Mouse (Mus musculus) forebrain, embryonic 14.5 days (tissue): ENCODE measurements around the gene Fopnl. TPM values are rescaled to one million over a fixed set of nuclear protein-coding genes. Genes with fewer than 3 reads are reported as not detected.

Experiments used
- ATAC-seq: fragments of 200-750 bp; cut with Nextera tagmentation; 2 replicates; pipeline ENCODE4 v1.8.0; 2017; ENCODE audit warnings: mild to moderate bottlenecking, moderate library complexity
- DNase-seq: peaks from one replicate; pipeline ENCODE4 v3.0.0-alpha.2; 2015; ENCODE audit warnings: low spot score
- H3K27ac ChIP-seq: fragments of 300-500 bp; sonication (generic); 2 replicates; pipeline ENCODE4 v1.5.1; 2014; ENCODE audit warnings: low read depth, mild to moderate bottlenecking, control low read depth, low read length, moderate library complexity
- H3K27me3 ChIP-seq: fragments of 300-500 bp; sonication (generic); replicated peaks from 2 replicates; pipeline ENCODE4 v1.6.1; 2014; ENCODE audit warnings: low read length, control low read depth, mixed read lengths; ENCODE audit not compliant: control insufficient read depth, insufficient read depth
- H3K36me3 ChIP-seq: fragments of 300-500 bp; sonication (generic); 2 replicates; pipeline ENCODE4 v1.6.1; 2014; ENCODE audit warnings: low read length, control low read depth; ENCODE audit not compliant: control insufficient read depth, insufficient read depth
- H3K4me1 ChIP-seq: fragments of 300-500 bp; sonication (generic); 2 replicates; pipeline ENCODE4 v1.6.1; 2014; ENCODE audit warnings: antibody characterized with exemption, low read length, control low read depth; ENCODE audit not compliant: control insufficient read depth, insufficient read depth
- H3K4me2 ChIP-seq: fragments of 300-500 bp; sonication (generic); 2 replicates; pipeline ENCODE4 v1.6.1; 2014; ENCODE audit warnings: mild to moderate bottlenecking, control low read depth, low read length
- H3K4me3 ChIP-seq: fragments of 300-500 bp; sonication (generic); 2 replicates; pipeline ENCODE4 v1.5.1; 2014; ENCODE audit warnings: low read depth, low read length, control low read depth
- H3K9ac ChIP-seq: fragments of 300-500 bp; sonication (generic); 2 replicates; pipeline ENCODE4 v1.6.1; 2014; ENCODE audit warnings: mild to moderate bottlenecking, low read length, control low read depth, moderate library complexity
- H3K9me3 ChIP-seq: fragments of 300-500 bp; sonication (generic); replicated peaks from 2 replicates; pipeline ENCODE4 v1.6.1; 2016; ENCODE audit warnings: low read length, control low read depth, mixed read lengths; ENCODE audit not compliant: control insufficient read depth
- WGBS: fragments of 180-500 bp; shearing (Covaris S2); extraction: QIAGEN DNeasy Blood & Tissue Kit; methylation state at CpG from one replicate; pipeline ENCODE4 v1.1.7; 2014; 5-methylcytosine and 5-hydroxymethylcytosine counted together
- polyA plus RNA-seq: library from polyadenylated mRNA; unstranded; fragments of >200 nt; fragmentation: Nextera tagmentation; extraction: Ambion mirVana; gene quantifications from 2 replicates; pipeline ENCODE4 v1.2.1, GENCODE M21; 2014

The Fopnl gene
- polyA plus RNA-seq: 216 and 234 TPM in 2 replicates

- Histone ChIP-seq H3K4me2 (peak within 1 kb of the TSS; percentile 69), H3K36me3 (peaks cover 20% of the 10 kb centered on the region), H3K4me3 (peak within 1 kb of the TSS; percentile 73), H3K27me3 (no peaks in the 10 kb centered on the region), H3K27ac (peak within 1 kb of the TSS; percentile 79), H3K9me3 (no peaks in the 10 kb centered on the region), H3K4me1 (peaks cover 10% of the 10 kb centered on the region), H3K9ac (peak within 1 kb of the TSS; percentile 79)
- WGBS: 4% methylated on average over 51 of the region's 51 CpGs
- peak; percentile 99 for DNase-seq
- peak; percentile 100 for ATAC-seq
Measured at GRCm38 (mm10) chr16:14316884-14317876, at the start of gene Fopnl. Fopnl (minus strand) TSS chr16:14317405.

GRCm38 (mm10) chr16:14366017-14366416, 48.8 kb upstream of the Fopnl start:
- DNase-seq: no peak
- H3K9ac ChIP-seq: no peak overlapping the region
- H3K27ac ChIP-seq: no peak overlapping the region
- no peaks in the 10 kb centered on the region for H3K9me3 ChIP-seq
- H3K4me1 ChIP-seq: peaks cover 2% of the 10 kb centered on the region; the same call in 1 of the 2 replicates
- 100% methylated on average over 1 of the region's 1 CpGs for WGBS
- no peaks in the 10 kb centered on the region for H3K36me3 ChIP-seq
- no peak for ATAC-seq
- no peak overlapping the region for H3K4me2 ChIP-seq
- H3K4me3 ChIP-seq: no peak overlapping the region
- H3K27me3 ChIP-seq: no peaks in the 10 kb centered on the region

- DNase-seq: no peak
- WGBS: 67% methylated on average over 4 of the region's 4 CpGs
- H3K4me3 ChIP-seq: no peak overlapping the region
Measured at GRCm38 (mm10) chr16:14365457-14365856, 48.3 kb upstream of the Fopnl start.

GRCm38 (mm10) chr16:14364066-14364465, 46.9 kb upstream of the Fopnl start:
- Histone ChIP-seq H3K36me3 (no peaks in the 10 kb centered on the region), H3K4me1 (peaks cover 2% of the 10 kb centered on the region; the same call in 1 of the 2 replicates), H3K27ac (no peak overlapping the region), H3K27me3 (no peaks in the 10 kb centered on the region), H3K9me3 (no peaks in the 10 kb centered on the region), H3K4me3 (no peak overlapping the region), H3K9ac (no peak overlapping the region), H3K4me2 (no peak overlapping the region)
- ATAC-seq (no peak), DNase-seq (no peak)
- 95% methylated on average over 6 of the region's 6 CpGs for WGBS

More at GRCm38 (mm10) chr16:14365457-14365856, 48.3 kb upstream of the Fopnl start:
- Histone ChIP-seq H3K27ac (no peak overlapping the region), H3K36me3 (no peaks in the 10 kb centered on the region), H3K4me2 (no peak overlapping the region), H3K27me3 (no peaks in the 10 kb centered on the region), H3K9ac (no peak overlapping the region), H3K4me1 (peaks cover 2% of the 10 kb centered on the region; the same call in 1 of the 2 replicates), H3K9me3 (no peaks in the 10 kb centered on the region)
- ATAC-seq: no peak

- Histone ChIP-seq H3K36me3 (no peaks in the 10 kb centered on the region), H3K4me1 (peaks cover 2% of the 10 kb centered on the region; the same call in 1 of the 2 replicates), H3K4me3 (no peak overlapping the region), H3K4me2 (no peak overlapping the region), H3K9ac (no peak overlapping the region), H3K27ac (no peak overlapping the region), H3K27me3 (no peaks in the 10 kb centered on the region), H3K9me3 (no peaks in the 10 kb centered on the region)
- ATAC-seq (no peak), DNase-seq (no peak)
- 96% methylated on average over 3 of the region's 3 CpGs for WGBS
Measured at GRCm38 (mm10) chr16:14363496-14363895, 46.3 kb upstream of the Fopnl start.

GRCm38 (mm10) chr16:14362099-14362820, 45.1 kb upstream of the Fopnl start:
- ATAC-seq: no peak
- no peak overlapping the region for H3K27ac ChIP-seq
- peaks cover 2% of the 10 kb centered on the region; the same call in 1 of the 2 replicates for H3K4me1 ChIP-seq
- H3K9ac ChIP-seq: peak overlapping the region; percentile 87
- H3K9me3 ChIP-seq: no peaks in the 10 kb centered on the region
- H3K27me3 ChIP-seq: no peaks in the 10 kb centered on the region
- WGBS: 30% methylated on average over 7 of the region's 7 CpGs
- no peaks in the 10 kb centered on the region for H3K36me3 ChIP-seq
- H3K4me2 ChIP-seq: peak overlapping the region; percentile 93
- peak overlapping the region; percentile 80 for H3K4me3 ChIP-seq
- peak; percentile 11 for DNase-seq

GRCm38 (mm10) chr16:14361362-14362098, 44.3 kb upstream of the Fopnl start, which contains the start of gene Abcc1:
Abcc1 (plus strand) TSS chr16:14361558.
- Histone ChIP-seq H3K36me3 (no peaks in the 10 kb centered on the region), H3K27me3 (no peaks in the 10 kb centered on the region), H3K9me3 (no peaks in the 10 kb centered on the region), H3K4me1 (peaks cover 2% of the 10 kb centered on the region; the same call in 1 of the 2 replicates), H3K4me2 (peak within 1 kb of the TSS; percentile 93), H3K9ac (peak within 1 kb of the TSS; percentile 87), H3K27ac (no peak within 1 kb of the TSS), H3K4me3 (peak within 1 kb of the TSS; percentile 80)
- peak; percentile 83 for DNase-seq
- peak; percentile 98 for ATAC-seq
- under 1% methylated on average over 63 of the region's 64 CpGs for WGBS

GRCm38 (mm10) chr16:14360931-14361330, 43.7 kb upstream of the Fopnl start:
- 3% methylated on average over 7 of the region's 7 CpGs for WGBS
- Histone ChIP-seq H3K4me2 (peak overlapping the region; percentile 93), H3K9ac (peak overlapping the region; percentile 87), H3K27me3 (no peaks in the 10 kb centered on the region), H3K9me3 (no peaks in the 10 kb centered on the region), H3K27ac (no peak overlapping the region), H3K4me1 (peaks cover 2% of the 10 kb centered on the region; the same call in 1 of the 2 replicates), H3K36me3 (no peaks in the 10 kb centered on the region), H3K4me3 (peak overlapping the region; percentile 80)
- DNase-seq (peak; percentile 41), ATAC-seq (peak; percentile 53)
